Mouse (Mus musculus): ENCODE data around the gene Nol4l. TPM values are rescaled to one million over a fixed set of nuclear protein-coding genes. Genes with fewer than 3 reads are reported as not detected.
A peak's percentile ranks its signal among the peaks of the same experiment; 100 is the strongest.

The Nol4l gene
- total and polyA plus RNA-seq, 2 experiments from 2014 or later = 28.0 to 58.5 TPM

- Histone ChIP-seq H3K27me3 (ENCODE audit: insufficient read depth, low read length) (no peaks in the 10 kb centered on the region), H3K36me3 (ENCODE audit: insufficient read depth) (peaks cover 34% of the 10 kb centered on the region), H3K9ac (no peak overlapping the region), H3K9me3 (ENCODE audit: low read length) (no peaks in the 10 kb centered on the region), H3K4me3 (ENCODE audit: low read depth, low read length) (no peak overlapping the region), H3K27ac (ENCODE audit: low read depth, low read length) (peak overlapping the region; percentile 41), H3K4me2 (ENCODE audit: low read depth) (no peak overlapping the region), H3K4me1 (ENCODE audit: insufficient read depth) (peaks cover 30% of the 10 kb centered on the region)
- no peak for DNase-seq
- TF ChIP-seq CTCF (IDR thresholded peaks at IDR 0.05; ENCODE audit: low read depth) = no peak
- no peak for ATAC-seq
- WGBS = 39% methylated on average over 2 of the region's 2 CpGs
Observed at GRCm38 (mm10) chr2:153437306-153437659, 92.5 kb downstream of the Nol4l start.

GRCm38 (mm10) chr2:153436641-153437305 lies 93.0 kb downstream of the Nol4l start:
- Histone ChIP-seq H3K9me3 (ENCODE audit: low read length) (no peaks in the 10 kb centered on the region), H3K27me3 (ENCODE audit: insufficient read depth, low read length) (no peaks in the 10 kb centered on the region), H3K4me2 (ENCODE audit: low read depth) (no peak overlapping the region), H3K27ac (ENCODE audit: low read depth, low read length) (peak overlapping the region; percentile 41), H3K9ac (no peak overlapping the region), H3K4me1 (ENCODE audit: insufficient read depth) (peaks cover 26% of the 10 kb centered on the region), H3K36me3 (ENCODE audit: insufficient read depth) (peaks cover 36% of the 10 kb centered on the region), H3K4me3 (ENCODE audit: low read depth, low read length) (no peak overlapping the region)
- no peak for TF ChIP-seq CTCF (IDR thresholded peaks at IDR 0.05; ENCODE audit: low read depth)
- DNase-seq (no peak), ATAC-seq (no peak)
- 42% methylated on average over 6 of the region's 6 CpGs for WGBS

DNA sequence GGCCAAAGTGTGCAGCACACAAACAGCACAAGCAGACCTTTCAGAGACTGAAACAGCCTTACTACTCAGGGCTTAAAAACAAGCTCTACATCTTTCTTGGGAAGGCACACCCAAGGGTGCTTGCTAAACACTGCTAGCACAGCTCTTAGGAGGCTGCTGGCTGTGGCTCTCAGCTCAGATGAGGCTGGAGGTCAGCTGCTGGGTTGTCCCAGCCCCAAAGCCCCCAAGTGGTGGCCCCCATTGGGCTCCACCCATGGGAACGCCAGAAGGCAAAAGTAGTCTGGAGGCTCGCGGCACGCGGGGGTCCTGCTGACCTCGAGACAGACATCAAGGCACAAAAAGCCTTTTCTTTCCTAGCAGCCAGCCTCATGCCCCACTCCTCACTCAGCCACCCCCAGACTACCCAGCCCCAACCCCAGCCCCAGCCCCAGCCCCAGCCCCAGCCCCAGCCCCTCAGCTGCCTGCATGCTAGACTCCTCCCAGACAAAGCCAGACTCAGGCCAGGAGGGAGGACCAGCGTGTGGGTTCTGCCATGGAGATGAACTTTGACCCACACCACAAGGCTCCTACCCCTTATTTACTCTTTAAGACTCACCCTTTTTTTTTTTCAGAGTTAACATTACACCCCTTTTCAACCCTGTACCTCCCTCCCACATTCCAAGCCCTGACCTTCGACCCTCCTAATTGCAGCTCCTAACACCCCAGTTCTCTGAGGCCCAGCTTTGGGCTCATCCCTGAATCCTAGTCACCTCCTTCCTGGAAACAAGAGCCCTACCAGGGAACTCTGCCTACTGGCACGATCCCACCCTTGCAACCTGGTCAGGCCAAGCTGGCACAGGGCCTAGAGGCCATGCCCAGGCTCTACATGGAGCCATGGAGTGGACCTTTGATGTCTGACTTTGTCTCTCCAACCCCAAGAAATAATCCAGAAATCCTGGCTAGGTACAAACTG lies 94.6 kb downstream of the Nol4l start:
- Histone ChIP-seq H3K9ac (no peak overlapping the region), H3K36me3 (ENCODE audit: insufficient read depth) (peaks cover 48% of the 10 kb centered on the region), H3K4me2 (ENCODE audit: low read depth) (no peak overlapping the region), H3K9me3 (ENCODE audit: low read length) (no peaks in the 10 kb centered on the region), H3K4me1 (ENCODE audit: insufficient read depth) (peaks cover 13% of the 10 kb centered on the region; the same call in 1 of the 2 replicates), H3K27me3 (ENCODE audit: insufficient read depth, low read length) (no peaks in the 10 kb centered on the region), H3K4me3 (ENCODE audit: low read depth, low read length) (no peak overlapping the region), H3K27ac (ENCODE audit: low read depth, low read length) (no peak overlapping the region)
- 23% methylated on average over 9 of the region's 9 CpGs for WGBS
- no peak for TF ChIP-seq CTCF (IDR thresholded peaks at IDR 0.05; ENCODE audit: low read depth)
- no peak for ATAC-seq
- DNase-seq = no peak

- no peak overlapping the region for H3K9ac ChIP-seq
- H3K27ac ChIP-seq (ENCODE audit: low read depth, low read length) = no peak overlapping the region
- peaks cover 13% of the 10 kb centered on the region; the same call in 1 of the 2 replicates for H3K4me1 ChIP-seq (ENCODE audit: insufficient read depth)
- H3K4me3 ChIP-seq (ENCODE audit: low read depth, low read length) = no peak overlapping the region
- no peak overlapping the region for H3K4me2 ChIP-seq (ENCODE audit: low read depth)
- ATAC-seq (no peak), DNase-seq (no peak)
- no peaks in the 10 kb centered on the region for H3K27me3 ChIP-seq (ENCODE audit: insufficient read depth, low read length)
- 24% methylated on average over 3 of the region's 3 CpGs for WGBS
- TF ChIP-seq CTCF (IDR thresholded peaks at IDR 0.05; ENCODE audit: low read depth) = no peak
- no peaks in the 10 kb centered on the region for H3K9me3 ChIP-seq (ENCODE audit: low read length)
- H3K36me3 ChIP-seq (ENCODE audit: insufficient read depth) = peaks cover 59% of the 10 kb centered on the region
Observed at GRCm38 (mm10) chr2:153433859-153434258, 95.9 kb downstream of the Nol4l start.

DNA sequence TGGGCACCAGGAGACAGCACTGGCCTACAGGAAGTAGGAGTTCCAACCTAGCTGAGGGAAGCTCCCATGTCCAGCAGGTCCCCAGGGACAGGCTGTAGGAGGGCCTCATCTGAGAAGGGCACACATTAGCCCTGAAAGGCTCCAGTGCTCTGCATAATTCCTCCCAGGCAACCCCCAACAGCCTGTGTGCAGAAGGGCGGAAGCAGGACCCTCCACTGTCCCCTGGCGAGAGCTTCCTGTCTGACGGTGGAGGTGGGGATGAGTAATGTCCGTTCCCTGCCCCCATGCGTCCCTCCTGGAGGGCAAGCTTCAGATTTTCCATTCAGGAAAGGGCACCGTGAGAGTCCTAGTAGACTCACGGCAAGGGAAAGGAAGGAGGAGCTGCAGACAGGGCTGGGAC lies 97.3 kb downstream of the Nol4l start:
- peaks cover 63% of the 10 kb centered on the region for H3K36me3 ChIP-seq (ENCODE audit: insufficient read depth)
- DNase-seq (no peak), ATAC-seq (no peak)
- no peak overlapping the region for H3K4me3 ChIP-seq (ENCODE audit: low read depth, low read length)
- no peaks in the 10 kb centered on the region for H3K9me3 ChIP-seq (ENCODE audit: low read length)
- no peak overlapping the region for H3K4me2 ChIP-seq (ENCODE audit: low read depth)
- H3K27ac ChIP-seq (ENCODE audit: low read depth, low read length) = no peak overlapping the region
- TF ChIP-seq CTCF (IDR thresholded peaks at IDR 0.05; ENCODE audit: low read depth) = no peak
- peaks cover 10% of the 10 kb centered on the region; the same call in 1 of the 2 replicates for H3K4me1 ChIP-seq (ENCODE audit: insufficient read depth)
- H3K27me3 ChIP-seq (ENCODE audit: insufficient read depth, low read length) = no peaks in the 10 kb centered on the region
- H3K9ac ChIP-seq = no peak overlapping the region
- WGBS = 67% methylated on average over 7 of the region's 7 CpGs

DNA sequence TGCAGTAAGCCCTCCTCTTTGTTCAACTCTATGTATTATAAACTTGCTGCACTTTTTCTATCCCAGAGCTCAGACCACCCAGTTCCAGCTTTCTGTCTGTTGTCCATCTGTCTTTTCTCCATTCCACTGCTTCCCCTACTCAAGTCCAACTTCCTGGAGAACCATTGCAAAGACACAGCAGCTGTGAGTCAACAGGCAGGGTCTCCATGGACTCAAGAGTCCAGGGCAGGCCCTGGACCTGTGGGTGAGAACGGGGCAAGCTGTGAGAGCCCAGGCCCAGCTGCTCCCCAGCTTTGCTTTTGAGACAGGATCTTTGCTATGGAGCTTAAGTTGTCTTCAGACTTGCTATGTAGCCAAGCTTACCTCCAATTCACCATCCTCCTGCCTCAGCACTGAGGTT lies 99.2 kb downstream of the Nol4l start:
- Histone ChIP-seq H3K27me3 (ENCODE audit: insufficient read depth, low read length) (no peaks in the 10 kb centered on the region), H3K27ac (ENCODE audit: low read depth, low read length) (no peak overlapping the region), H3K9me3 (ENCODE audit: low read length) (no peaks in the 10 kb centered on the region), H3K4me3 (ENCODE audit: low read depth, low read length) (no peak overlapping the region), H3K4me2 (ENCODE audit: low read depth) (no peak overlapping the region), H3K9ac (no peak overlapping the region), H3K4me1 (ENCODE audit: insufficient read depth) (no peaks in the 10 kb centered on the region), H3K36me3 (ENCODE audit: insufficient read depth) (peaks cover 58% of the 10 kb centered on the region)
- no peak for TF ChIP-seq CTCF (IDR thresholded peaks at IDR 0.05; ENCODE audit: low read depth)
- ATAC-seq (no peak), DNase-seq (no peak)
- 100% methylated on average over 1 of the region's 1 CpGs for WGBS

- no peak for TF ChIP-seq CTCF (IDR thresholded peaks at IDR 0.05; ENCODE audit: low read depth)
- H3K27me3 ChIP-seq (ENCODE audit: insufficient read depth, low read length) = no peaks in the 10 kb centered on the region
- H3K4me3 ChIP-seq (ENCODE audit: low read depth, low read length) = no peak overlapping the region
- no peak overlapping the region for H3K4me2 ChIP-seq (ENCODE audit: low read depth)
- no peak overlapping the region for H3K9ac ChIP-seq
- H3K9me3 ChIP-seq (ENCODE audit: low read length) = no peaks in the 10 kb centered on the region
- ATAC-seq = no peak
- no peak overlapping the region for H3K27ac ChIP-seq (ENCODE audit: low read depth, low read length)
- no peaks in the 10 kb centered on the region for H3K4me1 ChIP-seq (ENCODE audit: insufficient read depth)
- DNase-seq = no peak
- 75% methylated on average over 2 of the region's 2 CpGs for WGBS
- H3K36me3 ChIP-seq (ENCODE audit: insufficient read depth) = peaks cover 45% of the 10 kb centered on the region
Observed at GRCm38 (mm10) chr2:153428485-153428884, 101.3 kb downstream of the Nol4l start.

Measured in forebrain, postnatal 0 days (tissue).